Mouse (Mus musculus) retina, postnatal 1 day (tissue): ENCODE measurements around the gene Cpm.
A peak's percentile ranks its signal among the peaks of the same experiment; 100 is the strongest.

Experiments
- DNase-seq: peaks from one replicate; pipeline ENCODE4 v3.0.0-alpha.2; 2012

Cpm gene

GRCm38 (mm10) chr10:117676644-117677313 lies 47.5 kb downstream of the Cpm start:
- DNase-seq = peak; percentile 77

- no peak for DNase-seq
These were observed 48.4 kb downstream of the Cpm start for GRCm38 (mm10) chr10:117677494-117678236.

GRCm38 (mm10) chr10:117678357-117678756 lies 49.1 kb downstream of the Cpm start:
- no peak for DNase-seq

- DNase-seq = no peak
These were observed 49.9 kb downstream of the Cpm start for GRCm38 (mm10) chr10:117679029-117679686.

GRCm38 (mm10) chr10:117679963-117680473 lies 50.7 kb downstream of the Cpm start:
- no peak for DNase-seq

GRCm38 (mm10) chr10:117680868-117681513 lies 51.7 kb downstream of the Cpm start:
- DNase-seq = no peak

GRCm38 (mm10) chr10:117681543-117681942 lies 52.2 kb downstream of the Cpm start:
- DNase-seq = no peak

- peak; percentile 50 for DNase-seq
These were observed 52.9 kb downstream of the Cpm start for GRCm38 (mm10) chr10:117681999-117682857.

- no peak for DNase-seq
These were observed 53.8 kb downstream of the Cpm start for GRCm38 (mm10) chr10:117682858-117683733.

GRCm38 (mm10) chr10:117683734-117684037 lies 54.4 kb downstream of the Cpm start:
- DNase-seq = no peak

GRCm38 (mm10) chr10:117684298-117685170 lies 55.2 kb downstream of the Cpm start:
- DNase-seq = no peak

GRCm38 (mm10) chr10:117685171-117685848 lies 56.0 kb downstream of the Cpm start:
- no peak for DNase-seq

- DNase-seq = no peak
These were observed 56.7 kb downstream of the Cpm start for GRCm38 (mm10) chr10:117685849-117686591.

- no peak for DNase-seq
These were observed 57.7 kb downstream of the Cpm start for GRCm38 (mm10) chr10:117687018-117687417.

GRCm38 (mm10) chr10:117687577-117687976 lies 58.3 kb downstream of the Cpm start:
- no peak for DNase-seq

- DNase-seq = peak; percentile 27
These were observed 59.2 kb downstream of the Cpm start for GRCm38 (mm10) chr10:117688204-117689151.

- DNase-seq = no peak
These were observed 60.2 kb downstream of the Cpm start for GRCm38 (mm10) chr10:117689297-117690100.
